Mouse (Mus musculus) hindbrain, embryonic 14.5 days (tissue): ENCODE data around the gene Pmfbp1. TPM values are rescaled to one million over a fixed set of nuclear protein-coding genes. Genes with fewer than 3 reads are reported as not detected.

Source experiments
- ATAC-seq: fragments of 200-750 bp; cut with Nextera tagmentation; 2 replicates; pipeline ENCODE4 v1.8.0; 2017; ENCODE audit warnings: moderate number of reproducible peaks, mild to moderate bottlenecking, moderate TSS enrichment, moderate library complexity; ENCODE audit not compliant: low FRiP score
- DNase-seq: peaks from one replicate; pipeline ENCODE4 v3.0.0-alpha.2; 2015; ENCODE audit warnings: low spot score
- H3K27ac ChIP-seq: fragments of 300-500 bp; sonication (generic); 2 replicates; pipeline ENCODE4 v1.5.1; 2014; ENCODE audit warnings: mild to moderate bottlenecking, moderate library complexity
- H3K27me3 ChIP-seq: fragments of 300-500 bp; sonication (generic); 2 replicates; pipeline ENCODE4 v1.6.1; 2014; ENCODE audit warnings: mild to moderate bottlenecking, low read length, mixed read lengths; ENCODE audit not compliant: control insufficient read depth, insufficient read depth
- H3K36me3 ChIP-seq: fragments of 300-500 bp; sonication (generic); replicated peaks from 2 replicates; pipeline ENCODE4 v1.6.1; 2014; ENCODE audit not compliant: control insufficient read depth, insufficient read depth
- H3K4me1 ChIP-seq: fragments of 300-500 bp; sonication (generic); replicated peaks from 2 replicates; pipeline ENCODE4 v1.6.1; 2014; ENCODE audit warnings: antibody characterized with exemption, low read length, mixed read lengths; ENCODE audit not compliant: control insufficient read depth, insufficient read depth
- H3K4me2 ChIP-seq: fragments of 300-500 bp; sonication (generic); replicated peaks from 2 replicates; pipeline ENCODE4 v1.6.1; 2014; ENCODE audit warnings: mild to moderate bottlenecking, moderate library complexity
- H3K4me3 ChIP-seq: fragments of 300-500 bp; sonication (generic); replicated peaks from 2 replicates; pipeline ENCODE4 v1.5.1; 2014; ENCODE audit warnings: mild to moderate bottlenecking, low read length
- H3K9ac ChIP-seq: fragments of 300-500 bp; sonication (generic); 2 replicates; pipeline ENCODE4 v1.6.1; 2014
- H3K9me3 ChIP-seq: fragments of 300-500 bp; sonication (generic); 2 replicates; pipeline ENCODE4 v1.6.1; 2016; ENCODE audit warnings: low read length; ENCODE audit not compliant: control insufficient read depth
- WGBS: fragments of 180-500 bp; shearing (Covaris S2); extraction: QIAGEN DNeasy Blood & Tissue Kit; methylation state at CpG from one replicate; pipeline ENCODE4 v1.1.7; 2014; 5-methylcytosine and 5-hydroxymethylcytosine counted together
- polyA plus RNA-seq: library from polyadenylated mRNA; unstranded; fragments of >200 nt; fragmentation: Nextera tagmentation; extraction: Ambion mirVana; gene quantifications from 2 replicates; pipeline ENCODE4 v1.2.1, GENCODE M21; 2014

Pmfbp1 gene
- polyA plus RNA-seq, 1 experiment from 2014 or later: 3.2 TPM

- Histone ChIP-seq H3K27ac (peak overlapping the region; percentile 69), H3K36me3 (no peaks in the 10 kb centered on the region), H3K4me2 (no peak overlapping the region), H3K9ac (no peak overlapping the region), H3K4me3 (no peak overlapping the region), H3K9me3 (no peaks in the 10 kb centered on the region), H3K4me1 (0 out of 2 replicates have a peak, but pooled peaks cover 9% of the 10 kb centered on the region), H3K27me3 (no peaks in the 10 kb centered on the region)
- DNase-seq (no peak), ATAC-seq (no peak)
- WGBS: 78% methylated on average over 11 of the region's 11 CpGs
Observed at GRCm38 (mm10) chr8:109484741-109485140, 9.1 kb upstream of the Pmfbp1 start.

- Histone ChIP-seq H3K27me3 (no peaks in the 10 kb centered on the region), H3K9ac (no peak overlapping the region), H3K36me3 (no peaks in the 10 kb centered on the region), H3K4me3 (no peak overlapping the region), H3K4me2 (no peak overlapping the region), H3K27ac (no peak overlapping the region), H3K9me3 (no peaks in the 10 kb centered on the region), H3K4me1 (0 out of 2 replicates have a peak, but pooled peaks cover 9% of the 10 kb centered on the region)
- no peak for DNase-seq
- ATAC-seq: no peak
- 42% methylated on average over 6 of the region's 6 CpGs for WGBS
Observed at GRCm38 (mm10) chr8:109485530-109485929, 8.3 kb upstream of the Pmfbp1 start.

DNA sequence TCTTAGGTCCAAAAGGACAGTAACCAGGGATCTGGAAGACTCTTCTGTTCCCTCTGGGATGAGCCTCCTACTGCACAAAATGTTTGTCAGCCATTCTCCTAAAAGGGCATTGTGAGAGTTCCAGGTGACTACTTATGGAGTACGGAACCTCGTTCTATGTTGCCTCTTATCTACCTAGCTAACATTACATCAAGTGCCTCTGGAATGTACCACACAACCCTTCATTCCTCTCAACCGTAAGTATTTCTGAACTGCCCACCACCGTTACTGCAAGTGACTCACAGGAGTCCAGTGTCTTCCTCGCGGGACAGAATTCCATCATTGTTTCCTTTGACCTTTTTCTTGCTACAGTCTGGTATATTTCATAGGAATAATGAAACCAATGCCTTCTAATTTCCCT is 1.0 kb upstream of the Pmfbp1 start:
- no peak overlapping the region for H3K4me2 ChIP-seq
- no peak overlapping the region for H3K27ac ChIP-seq
- WGBS: 91% methylated on average over 6 of the region's 6 CpGs
- no peaks in the 10 kb centered on the region for H3K4me1 ChIP-seq
- H3K27me3 ChIP-seq: no peaks in the 10 kb centered on the region
- no peak overlapping the region for H3K9ac ChIP-seq
- H3K4me3 ChIP-seq: no peak overlapping the region
- DNase-seq (no peak), ATAC-seq (no peak)
- no peaks in the 10 kb centered on the region for H3K36me3 ChIP-seq
- H3K9me3 ChIP-seq: no peaks in the 10 kb centered on the region

GRCm38 (mm10) chr8:109494601-109495000 is 774 bp downstream of the Pmfbp1 start:
- Histone ChIP-seq H3K9me3 (no peaks in the 10 kb centered on the region), H3K36me3 (no peaks in the 10 kb centered on the region), H3K27me3 (no peaks in the 10 kb centered on the region), H3K9ac (no peak overlapping the region), H3K27ac (no peak overlapping the region), H3K4me3 (no peak overlapping the region), H3K4me2 (no peak overlapping the region), H3K4me1 (no peaks in the 10 kb centered on the region)
- DNase-seq (no peak), ATAC-seq (no peak)
- 71% methylated on average over 2 of the region's 2 CpGs for WGBS

GRCm38 (mm10) chr8:109497431-109497830 is 3.6 kb downstream of the Pmfbp1 start:
- DNase-seq: no peak
- Histone ChIP-seq H3K4me1 (no peaks in the 10 kb centered on the region), H3K27ac (no peak overlapping the region), H3K4me2 (no peak overlapping the region), H3K27me3 (no peaks in the 10 kb centered on the region), H3K9me3 (no peaks in the 10 kb centered on the region), H3K9ac (no peak overlapping the region), H3K36me3 (no peaks in the 10 kb centered on the region), H3K4me3 (no peak overlapping the region)
- WGBS: 59% methylated on average over 5 of the region's 5 CpGs
- no peak for ATAC-seq

DNA sequence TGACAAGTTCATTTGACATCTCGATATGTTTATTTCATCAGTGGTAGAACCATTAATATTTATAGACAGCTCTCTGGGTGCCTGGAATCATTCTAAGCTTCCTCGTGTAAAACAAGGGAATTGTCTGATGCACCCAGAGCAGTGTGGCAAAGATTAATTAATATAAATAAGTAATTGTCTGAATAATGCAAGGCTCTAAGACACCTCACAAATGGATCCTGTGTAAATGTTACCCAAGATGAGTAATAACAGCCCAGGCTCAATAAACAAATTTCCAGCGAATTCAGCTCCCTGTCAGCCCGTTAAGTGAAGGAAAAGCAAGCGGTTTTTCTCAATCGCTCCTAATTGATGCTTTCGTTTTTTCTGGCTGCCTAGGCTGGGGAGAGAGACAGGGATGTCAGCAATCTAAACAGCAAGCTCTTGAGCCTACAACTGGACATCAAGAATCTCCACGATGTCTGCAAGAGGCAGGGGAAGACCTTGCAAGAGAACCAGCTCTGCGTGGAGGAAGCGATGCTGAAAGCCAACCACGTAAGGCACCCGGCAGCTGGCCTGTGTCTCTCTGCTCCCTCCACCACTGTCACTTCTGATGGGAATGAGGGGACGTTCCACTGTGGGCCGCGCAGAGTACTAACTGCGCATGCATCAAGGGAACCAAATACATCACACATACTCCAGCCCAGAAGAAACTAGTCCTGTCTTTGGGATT is 5.3 kb downstream of the Pmfbp1 start:
- Histone ChIP-seq H3K36me3 (no peaks in the 10 kb centered on the region), H3K27ac (no peak overlapping the region), H3K27me3 (no peaks in the 10 kb centered on the region), H3K4me3 (no peak overlapping the region), H3K4me2 (no peak overlapping the region), H3K9ac (no peak overlapping the region), H3K9me3 (no peaks in the 10 kb centered on the region), H3K4me1 (no peaks in the 10 kb centered on the region)
- ATAC-seq (no peak), DNase-seq (no peak)
- WGBS: 81% methylated on average over 16 of the region's 16 CpGs

GRCm38 (mm10) chr8:109503566-109503965 is 9.7 kb downstream of the Pmfbp1 start:
- no peak for DNase-seq
- Histone ChIP-seq H3K27me3 (no peaks in the 10 kb centered on the region), H3K27ac (no peak overlapping the region), H3K4me3 (no peak overlapping the region), H3K9me3 (no peaks in the 10 kb centered on the region), H3K9ac (no peak overlapping the region), H3K4me1 (no peaks in the 10 kb centered on the region), H3K36me3 (no peaks in the 10 kb centered on the region), H3K4me2 (no peak overlapping the region)
- WGBS: 70% methylated on average over 1 of the region's 1 CpGs
- no peak for ATAC-seq

- no peaks in the 10 kb centered on the region for H3K27me3 ChIP-seq
- H3K4me2 ChIP-seq: no peak overlapping the region
- no peaks in the 10 kb centered on the region for H3K36me3 ChIP-seq
- WGBS: 91% methylated on average over 5 of the region's 5 CpGs
- ATAC-seq: no peak
- no peak overlapping the region for H3K27ac ChIP-seq
- no peaks in the 10 kb centered on the region for H3K9me3 ChIP-seq
- H3K9ac ChIP-seq: no peak overlapping the region
- H3K4me3 ChIP-seq: no peak overlapping the region
- DNase-seq: no peak
- H3K4me1 ChIP-seq: no peaks in the 10 kb centered on the region
Observed at GRCm38 (mm10) chr8:109505560-109505959, 11.7 kb downstream of the Pmfbp1 start.

GRCm38 (mm10) chr8:109524008-109524407 is 30.2 kb downstream of the Pmfbp1 start:
- H3K36me3 ChIP-seq: no peaks in the 10 kb centered on the region
- H3K4me2 ChIP-seq: no peak overlapping the region
- no peaks in the 10 kb centered on the region for H3K9me3 ChIP-seq
- DNase-seq: no peak
- H3K9ac ChIP-seq: no peak overlapping the region
- no peaks in the 10 kb centered on the region for H3K27me3 ChIP-seq
- H3K4me1 ChIP-seq: no peaks in the 10 kb centered on the region
- WGBS: 80% methylated on average over 2 of the region's 2 CpGs
- no peak overlapping the region for H3K4me3 ChIP-seq
- ATAC-seq: no peak
- H3K27ac ChIP-seq: no peak overlapping the region
